Comparison of ENCODE assay signal across 29 mouse cellular contexts in the genomic region with DNA sequence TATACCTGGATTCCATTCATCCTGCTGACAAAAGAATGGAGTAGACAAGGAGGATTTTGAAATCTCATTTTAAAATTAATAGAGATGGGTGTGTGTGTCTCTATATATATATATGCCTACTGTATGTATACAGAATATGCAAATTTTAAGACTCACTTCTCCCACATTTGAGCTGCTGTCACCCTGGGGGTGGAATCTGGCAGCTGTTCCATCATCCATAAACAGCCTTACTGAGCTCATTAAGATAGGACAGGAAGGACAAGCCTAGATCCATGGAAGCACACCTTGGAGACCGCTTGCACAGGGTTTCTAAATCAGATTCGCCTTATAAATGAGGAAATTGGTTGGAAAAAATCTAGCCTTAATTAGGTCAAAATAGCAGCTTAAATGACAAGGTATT. TPM values are rescaled to one million over a fixed set of nuclear protein-coding genes. Genes with fewer than 3 reads are reported as not detected.
A peak's percentile ranks its signal among the peaks of the same experiment; 100 is the strongest.
DNase-seq lines count a peak whose midpoint lies in the region; ATAC-seq lines count a peak whose summit lies in the region.
"Had no signal": no experiment of that assay in that cellular context is flagged by ENCODE, and none has a peak within 500 bp of the region (broad histone marks: within the 10 kb centered on the region; RNA-seq: fewer than 3 reads in every experiment).

No protein-coding gene starts in this region.

- H3K9me3 ChIP-seq in heart, embryonic 10.5 days = no peaks in the 10 kb centered on the region
- H3K9me3 ChIP-seq in midbrain, embryonic 16.5 days (replicated peaks; ENCODE audit: control insufficient read depth, low read length, poor library complexity, severe bottlenecking) = no peaks in the 10 kb centered on the region
- no peaks in the 10 kb centered on the region for H3K9me3 ChIP-seq in midbrain, embryonic 13.5 days
- no peaks in the 10 kb centered on the region for H3K9me3 ChIP-seq in kidney, embryonic 16.5 days (ENCODE audit: low read length)
- H3K9me3 ChIP-seq: embryonic facial prominence, embryonic 10.5 days; embryonic facial prominence, embryonic 13.5 days; forebrain, embryonic 12.5 days; forebrain, embryonic 15.5 days; heart, embryonic 12.5 days; heart, embryonic 15.5 days; hindbrain, embryonic 10.5 days; hindbrain, embryonic 13.5 days had no signal

- 0 out of 2 replicates have a peak, but pooled peaks cover 9% of the 10 kb centered on the region for H3K27me3 ChIP-seq in heart, embryonic 10.5 days (ENCODE audit: insufficient read depth, poor library complexity, severe bottlenecking)
- H3K27me3 ChIP-seq in midbrain, embryonic 16.5 days (ENCODE audit: control insufficient read depth, insufficient read depth, low read depth, low read length) = no peaks in the 10 kb centered on the region
- no peaks in the 10 kb centered on the region for H3K27me3 ChIP-seq in midbrain, embryonic 13.5 days
- H3K27me3 ChIP-seq in kidney, embryonic 16.5 days (ENCODE audit: insufficient read depth, low read length) = peaks cover 9% of the 10 kb centered on the region; the same call in 1 of the 2 replicates
- H3K27me3 ChIP-seq: forebrain, embryonic 12.5 days; forebrain, embryonic 15.5 days; heart, embryonic 15.5 days; hindbrain, embryonic 13.5 days had no signal

- no peaks in the 10 kb centered on the region for H3K36me3 ChIP-seq in heart, embryonic 10.5 days
- no peaks in the 10 kb centered on the region for H3K36me3 ChIP-seq in midbrain, embryonic 16.5 days (ENCODE audit: control insufficient read depth, insufficient read depth, low read length)
- H3K36me3 ChIP-seq in midbrain, embryonic 13.5 days = 0 out of 2 replicates have a peak, but pooled peaks cover 10% of the 10 kb centered on the region
- no peaks in the 10 kb centered on the region for H3K36me3 ChIP-seq in kidney, embryonic 16.5 days (ENCODE audit: insufficient read depth, low read length)
- H3K36me3 ChIP-seq: embryonic facial prominence, embryonic 13.5 days; forebrain, embryonic 15.5 days; heart, embryonic 12.5 days; heart, embryonic 15.5 days; hindbrain, embryonic 13.5 days had no signal

- H3K27ac ChIP-seq in heart, embryonic 10.5 days = no peak overlapping the region
- no peak overlapping the region for H3K27ac ChIP-seq in midbrain, embryonic 16.5 days (ENCODE audit: low read length)
- H3K27ac ChIP-seq in midbrain, embryonic 13.5 days = no peak overlapping the region
- H3K27ac ChIP-seq in kidney, embryonic 16.5 days (ENCODE audit: low read length) = no peak overlapping the region
- H3K27ac ChIP-seq: embryonic facial prominence, embryonic 10.5 days; embryonic facial prominence, embryonic 13.5 days; forebrain, embryonic 12.5 days; forebrain, embryonic 15.5 days; heart, embryonic 15.5 days; hindbrain, embryonic 10.5 days; hindbrain, embryonic 13.5 days; hindbrain, postnatal 0 days had no signal

- ATAC-seq in midbrain, embryonic 16.5 days = 0 out of 2 replicates have a peak, but pooled peaks have one; percentile 7
- no peak for ATAC-seq in midbrain, embryonic 13.5 days
- no peak for ATAC-seq in kidney, embryonic 16.5 days (ENCODE audit: low FRiP score, low TSS enrichment)
- ATAC-seq: CD4-positive, CD25-positive, alpha-beta regulatory T cell, adult 4 months; forebrain, embryonic 15.5 days; hindbrain, postnatal 0 days; inflammation-experienced regulatory T-cells, adult 6 months had no signal

- H3K4me2 ChIP-seq in midbrain, embryonic 16.5 days (ENCODE audit: low read length) = no peak overlapping the region
- no peak overlapping the region for H3K4me2 ChIP-seq in midbrain, embryonic 13.5 days (replicated peaks)
- H3K4me2 ChIP-seq in kidney, embryonic 16.5 days (replicated peaks; ENCODE audit: low read depth, low read length) = no peak overlapping the region
- H3K4me2 ChIP-seq: embryonic facial prominence, embryonic 13.5 days; forebrain, embryonic 12.5 days; forebrain, embryonic 15.5 days; heart, embryonic 12.5 days; heart, embryonic 15.5 days; hindbrain, embryonic 13.5 days had no signal

- H3K4me1 ChIP-seq in heart, embryonic 10.5 days = no peaks in the 10 kb centered on the region
- H3K4me1 ChIP-seq in midbrain, embryonic 16.5 days (ENCODE audit: control insufficient read depth, insufficient read depth, low read length) = peaks cover 5% of the 10 kb centered on the region
- H3K4me1 ChIP-seq in midbrain, embryonic 13.5 days (replicated peaks) = peaks cover 2% of the 10 kb centered on the region
- H3K4me1 ChIP-seq in kidney, embryonic 16.5 days (ENCODE audit: insufficient read depth, low read length) = peaks cover 4% of the 10 kb centered on the region; the same call in 1 of the 2 replicates
- H3K4me1 ChIP-seq: embryonic facial prominence, embryonic 13.5 days; forebrain, embryonic 12.5 days; heart, embryonic 12.5 days; heart, embryonic 15.5 days; hindbrain, embryonic 10.5 days had no signal

- H3K9ac ChIP-seq in midbrain, embryonic 16.5 days (ENCODE audit: low read depth, low read length) = no peak overlapping the region
- no peak overlapping the region for H3K9ac ChIP-seq in midbrain, embryonic 13.5 days (replicated peaks)
- no peak overlapping the region for H3K9ac ChIP-seq in kidney, embryonic 16.5 days (replicated peaks; ENCODE audit: low read length)
- H3K9ac ChIP-seq: embryonic facial prominence, embryonic 13.5 days; forebrain, embryonic 12.5 days; forebrain, embryonic 15.5 days; heart, embryonic 12.5 days; heart, embryonic 15.5 days; hindbrain, embryonic 13.5 days had no signal

- peak; percentile 42 for DNase-seq in heart, adult 11 months
- DNase-seq in heart, embryonic 10.5 days (ENCODE audit: low spot score) = no peak
- DNase-seq in right cerebral cortex, adult 2 months (ENCODE audit: low spot score in 2 of 2) = peak; percentile 68 to 69
- no peak for DNase-seq in right cerebral cortex, postnatal 4 days
- DNase-seq: adrenal gland, adult 2 months; cerebellum, adult 11-12 months; cerebellum, adult 8-10 months; cerebellum, postnatal 10 days; cerebellum, postnatal 36 days; embryo, embryonic 11 days; gastrocnemius, postnatal 10 days; gastrocnemius, postnatal 36 days; heart, postnatal 10 days; heart, postnatal 36 days had no signal

- no peak overlapping the region for H3K4me3 ChIP-seq in heart, embryonic 10.5 days
- no peak overlapping the region for H3K4me3 ChIP-seq in midbrain, embryonic 16.5 days (ENCODE audit: low read depth, low read length)
- H3K4me3 ChIP-seq in midbrain, embryonic 13.5 days (replicated peaks) = no peak overlapping the region
- no peak overlapping the region for H3K4me3 ChIP-seq in kidney, embryonic 16.5 days (ENCODE audit: low read length)
- H3K4me3 ChIP-seq: embryonic facial prominence, embryonic 10.5 days; embryonic facial prominence, embryonic 13.5 days; erythroblast, embryonic 14.5 days; forebrain, embryonic 12.5 days; forebrain, embryonic 15.5 days; heart, embryonic 12.5 days; heart, embryonic 15.5 days; hindbrain, embryonic 10.5 days; hindbrain, embryonic 13.5 days had no signal

- WGBS in heart, embryonic 10.5 days = 84% methylated on average over 2 of the region's 2 CpGs
- 78% methylated on average over 2 of the region's 2 CpGs for WGBS in midbrain, embryonic 16.5 days
- 88% methylated on average over 2 of the region's 2 CpGs for WGBS in midbrain, embryonic 13.5 days
- WGBS in kidney, embryonic 16.5 days = 81% methylated on average over 2 of the region's 2 CpGs

RNA-seq across cellular contexts. Expression of a gene that starts 44.9 kb away (rescaled TPM):
- polyA plus RNA-seq in heart, embryonic 10.5 days (2016; fragmentation: Nextera tagmentation; extraction: Ambion mirVana) = 1.4 and 1.5 TPM in 2 replicates
- polyA plus RNA-seq in midbrain, embryonic 16.5 days (2015; fragmentation: Nextera tagmentation; extraction: Ambion mirVana) = 4.0 and 4.5 TPM in 2 replicates
- polyA plus RNA-seq in midbrain, embryonic 13.5 days (2015; fragmentation: Nextera tagmentation; extraction: Ambion mirVana) = 5.3 and 6.5 TPM in 2 replicates
- polyA plus RNA-seq in kidney, embryonic 16.5 days (2015; fragmentation: Nextera tagmentation; extraction: Ambion mirVana) = 1.5 and 1.6 TPM in 2 replicates
- polyA plus RNA-seq: CD4-positive, CD25-positive, alpha-beta regulatory T cell, adult 4 months; erythroblast, embryonic 14.5 days; inflammation-experienced regulatory T-cells, adult 6 months had no signal

Comparison
In these comparisons a context has a peak if more than half of its experiments do, and no peak if none do; other contexts are left out.
1. DNase-seq: peak in heart, adult 11 months (single experiment) and right cerebral cortex, adult 2 months (2 of 2); none in heart, embryonic 10.5 days (single experiment) and right cerebral cortex, postnatal 4 days (single experiment).